Mouse (Mus musculus): ENCODE measurements around the gene Dnhd1.

The Dnhd1 gene

DNA sequence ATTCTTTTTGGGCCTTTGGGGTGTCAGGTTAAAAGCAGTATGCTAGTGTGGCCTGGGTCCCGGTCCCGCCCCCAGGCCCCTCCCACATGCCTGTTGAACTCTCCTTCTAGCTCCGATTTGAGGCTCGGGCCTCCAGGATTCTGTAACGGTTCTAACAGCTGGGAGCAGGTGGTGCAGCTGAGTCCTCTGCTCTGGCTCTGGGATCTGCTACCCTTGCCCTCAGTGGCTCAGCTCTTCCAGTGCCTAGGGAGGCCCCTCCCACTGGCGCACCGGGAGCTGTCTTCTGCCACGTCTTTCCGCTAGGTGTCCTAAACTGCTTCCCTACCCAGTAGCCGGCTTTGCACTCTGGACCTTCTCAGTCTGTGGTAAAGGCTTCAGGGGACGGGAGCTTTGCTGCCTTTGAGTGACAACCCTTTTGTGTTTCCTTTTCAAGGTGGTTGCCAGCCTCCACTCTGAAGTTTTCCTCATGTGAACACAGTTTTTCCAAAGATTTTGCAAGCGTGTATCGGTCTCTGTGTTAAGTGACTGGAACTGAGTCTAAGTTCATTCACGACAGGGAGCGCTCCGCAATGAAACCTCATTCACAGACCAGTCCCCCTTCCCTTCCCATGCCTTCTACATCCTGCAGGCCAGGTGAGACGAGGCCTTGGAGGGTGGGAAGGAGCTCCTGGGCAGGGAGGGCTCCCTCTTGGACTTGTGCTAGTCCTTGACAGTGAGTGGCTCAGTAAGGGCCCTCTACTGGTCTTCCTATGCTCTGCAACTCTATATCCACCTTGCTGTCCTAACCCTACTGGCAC is at the start of gene Dnhd1:
Gene Dnhd1, plus strand, starts transcription at position 189 of the 797 bp plus-strand sequence.
- in situ Hi-C loops (cut with MboI): no loop called here

DNA sequence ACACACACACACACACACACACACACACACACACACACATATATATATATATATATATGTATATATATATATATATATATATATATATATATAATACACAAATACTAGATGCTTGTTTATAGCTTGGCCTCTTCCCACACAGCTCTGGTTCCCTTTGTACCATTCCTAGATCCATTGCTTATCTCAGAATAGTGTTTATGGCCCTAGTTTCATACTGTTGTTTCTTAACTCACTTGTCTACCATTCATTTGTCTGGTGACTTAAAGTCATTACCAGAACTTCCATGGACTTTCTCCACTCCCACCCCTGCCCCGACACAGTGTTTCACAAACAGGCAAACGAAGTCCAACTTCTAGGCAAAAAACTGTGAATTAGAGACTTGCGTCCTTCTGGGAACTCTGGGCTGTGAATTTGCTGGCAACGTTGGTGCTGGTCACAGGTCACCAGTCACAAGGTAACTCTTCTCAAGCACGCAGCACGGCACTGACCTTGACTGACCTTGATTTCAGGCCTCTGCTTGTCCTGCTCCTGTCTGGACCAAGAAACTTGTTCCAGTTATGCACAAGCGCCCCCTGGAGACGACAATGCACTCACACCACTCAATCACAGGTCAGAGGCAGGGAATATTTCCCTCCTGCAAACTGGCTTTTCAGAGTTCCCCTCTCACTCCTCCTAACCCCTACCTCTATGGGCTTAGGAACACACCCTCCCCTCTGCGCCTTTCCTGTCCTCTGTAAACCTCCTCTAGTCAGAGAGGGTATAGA is 47.6 kb upstream of the Dnhd1 start:
- in situ Hi-C loops (cut with MboI): no loop called here

DNA sequence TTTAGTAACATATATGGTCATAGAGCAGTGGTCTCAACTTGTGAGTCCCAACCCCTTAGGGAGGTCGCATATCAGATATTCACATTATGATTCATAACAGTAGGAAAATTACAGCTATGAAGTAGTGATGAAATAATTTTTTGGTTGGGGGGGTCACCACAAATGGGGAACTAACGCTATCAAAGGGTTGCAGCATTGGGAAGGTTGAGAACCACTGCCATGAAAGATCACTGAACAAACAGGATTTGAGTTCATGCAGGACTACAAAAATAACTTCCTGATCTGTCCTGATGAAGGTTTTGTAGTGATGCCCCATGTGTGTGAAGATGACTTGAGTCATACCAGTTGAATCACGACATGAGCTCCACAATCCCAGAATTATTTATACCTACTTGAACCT is 42.2 kb upstream of the Dnhd1 start:
- in situ Hi-C loops (cut with MboI): no loop called here

DNA sequence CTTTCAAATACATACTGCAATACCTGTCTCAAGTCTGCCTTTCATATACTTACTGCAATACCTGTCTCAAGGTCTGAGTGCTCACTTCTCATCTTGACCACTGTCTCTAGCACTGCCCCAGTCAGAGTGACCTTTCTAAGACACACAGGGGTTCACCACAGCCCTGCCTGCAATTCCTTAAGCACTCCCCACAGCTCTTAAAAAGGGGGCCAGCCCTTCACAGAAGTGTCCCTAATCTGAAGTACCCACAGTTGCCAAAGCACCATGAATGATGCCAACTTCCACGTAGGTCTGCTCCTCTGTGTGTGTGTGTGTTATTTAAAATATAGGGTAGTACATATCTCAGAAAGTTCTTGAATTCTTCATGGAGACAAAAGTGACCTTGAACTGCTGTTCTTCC is 38.9 kb upstream of the Dnhd1 start:
- in situ Hi-C loops (cut with MboI): no loop called here

DNA sequence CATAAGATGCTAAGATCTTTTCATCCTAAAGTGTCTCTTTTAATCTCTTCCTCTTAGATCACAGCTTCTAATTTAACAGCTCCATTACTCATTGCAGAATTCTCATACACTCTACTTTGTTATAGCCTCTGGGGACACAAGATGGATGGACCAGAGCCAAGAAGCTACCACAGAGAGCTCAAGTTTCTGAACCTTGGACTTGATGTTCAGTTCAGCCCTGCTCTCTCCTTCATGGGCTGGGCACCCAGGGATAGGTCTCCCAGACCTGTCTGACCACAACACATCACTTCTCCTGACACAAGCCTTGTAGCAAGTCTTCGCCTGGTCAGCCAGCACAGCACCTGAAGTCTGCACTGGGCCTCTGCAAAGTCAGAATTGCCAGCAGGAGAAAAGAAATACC is 36.2 kb upstream of the Dnhd1 start:
- in situ Hi-C loops (cut with MboI): no loop called here

DNA sequence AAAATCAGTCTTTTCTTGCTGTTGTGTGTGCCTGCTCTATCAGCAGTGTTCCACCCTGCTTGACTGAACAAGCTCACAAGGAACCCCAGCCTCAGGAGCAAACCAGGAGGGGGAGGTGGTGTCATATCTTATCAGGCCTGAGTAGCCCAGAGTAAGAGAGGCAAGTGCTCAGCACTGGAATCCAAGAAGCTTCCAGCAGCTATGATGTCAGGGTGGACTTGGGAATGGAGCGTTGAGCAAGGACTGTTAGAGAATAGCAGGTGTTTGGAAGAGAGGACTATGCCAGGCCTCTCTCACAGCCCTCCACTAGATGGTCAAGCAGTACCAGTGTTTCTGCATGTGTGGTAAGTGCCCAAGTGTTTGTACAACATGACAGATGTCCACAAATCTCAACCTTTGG is 34.9 kb upstream of the Dnhd1 start:
- in situ Hi-C loops (cut with MboI): no loop called here

DNA sequence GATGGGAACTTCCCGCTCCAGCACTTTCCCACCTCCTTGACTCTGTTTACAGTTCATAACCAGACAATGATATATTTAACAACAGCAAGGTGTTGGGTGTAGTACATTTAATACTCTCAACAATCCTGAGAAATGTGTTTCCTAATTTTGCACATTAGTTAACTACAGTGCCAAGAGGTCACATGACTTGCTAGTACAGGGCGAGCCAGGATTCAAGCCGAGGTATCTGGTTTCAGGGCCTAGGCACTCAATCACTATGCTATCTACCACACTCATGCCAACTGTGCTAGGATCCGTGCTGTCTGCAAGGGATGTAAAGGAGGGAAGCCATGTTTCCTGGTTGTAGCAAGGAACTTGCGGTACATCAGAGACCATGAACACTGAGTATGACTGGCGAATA is 34.1 kb upstream of the Dnhd1 start:
- in situ Hi-C loops (cut with MboI): no loop called here

DNA sequence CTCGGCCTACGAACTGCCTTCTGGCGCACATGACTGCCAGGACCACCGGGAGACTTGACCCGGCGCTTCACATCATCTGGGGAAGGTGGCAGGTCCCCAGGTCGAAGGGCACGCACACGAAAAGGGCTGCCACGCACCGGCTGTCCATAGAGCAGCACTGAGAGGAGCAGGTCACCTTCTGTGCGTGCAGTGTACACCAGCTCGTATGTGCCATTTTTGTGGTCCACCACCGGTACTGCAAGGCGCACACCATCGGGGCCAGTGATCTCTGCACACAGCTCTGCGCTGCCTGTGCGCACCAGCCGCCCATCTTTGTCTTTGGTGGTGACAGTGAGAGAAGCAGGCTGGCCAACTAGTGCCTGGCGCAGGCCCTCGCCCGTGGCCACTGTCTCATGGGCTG is 32.8 kb upstream of the Dnhd1 start:
- in situ Hi-C loops (cut with MboI): no loop called here

DNA sequence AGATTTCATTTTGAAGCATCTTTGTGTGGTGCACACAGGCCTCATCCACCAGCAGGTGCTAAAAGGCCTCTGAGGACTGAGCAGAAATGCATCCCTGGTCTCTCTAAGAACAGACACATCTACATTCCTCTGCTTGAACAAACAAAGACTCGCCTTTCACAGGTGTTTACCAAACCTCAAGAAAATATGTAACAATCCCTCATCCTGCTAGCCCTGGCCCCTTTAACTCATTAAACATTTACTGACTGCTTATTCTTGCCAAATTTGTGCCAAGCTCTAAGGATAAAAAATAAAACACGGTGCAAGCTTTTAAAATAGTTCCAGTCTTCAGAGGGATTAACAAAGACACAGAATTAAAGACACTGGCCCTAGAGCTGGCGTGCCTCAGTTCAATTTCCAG is 30.9 kb upstream of the Dnhd1 start:
- in situ Hi-C loops (cut with MboI): no loop called here

DNA sequence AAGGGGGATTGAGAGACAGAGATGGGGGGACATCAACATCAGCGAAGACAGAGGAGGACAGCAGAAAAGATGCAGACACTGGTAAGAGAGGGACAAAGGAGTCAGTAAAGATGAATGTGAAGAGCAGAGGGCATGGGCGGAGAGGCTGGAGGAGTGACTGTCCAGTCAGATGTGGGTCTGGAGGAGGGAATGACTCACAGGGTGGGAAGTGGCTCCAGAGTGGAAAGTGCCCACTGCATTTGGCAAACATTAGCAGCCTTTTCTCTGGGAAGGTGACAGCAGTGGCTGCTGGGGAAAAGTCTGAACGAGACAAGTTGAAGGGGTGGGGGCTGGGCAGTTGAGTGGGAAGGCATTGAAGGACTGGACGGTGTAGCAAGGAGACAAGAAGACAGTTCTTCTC is 29.6 kb upstream of the Dnhd1 start:
- in situ Hi-C loops (cut with MboI): no loop called here

DNA sequence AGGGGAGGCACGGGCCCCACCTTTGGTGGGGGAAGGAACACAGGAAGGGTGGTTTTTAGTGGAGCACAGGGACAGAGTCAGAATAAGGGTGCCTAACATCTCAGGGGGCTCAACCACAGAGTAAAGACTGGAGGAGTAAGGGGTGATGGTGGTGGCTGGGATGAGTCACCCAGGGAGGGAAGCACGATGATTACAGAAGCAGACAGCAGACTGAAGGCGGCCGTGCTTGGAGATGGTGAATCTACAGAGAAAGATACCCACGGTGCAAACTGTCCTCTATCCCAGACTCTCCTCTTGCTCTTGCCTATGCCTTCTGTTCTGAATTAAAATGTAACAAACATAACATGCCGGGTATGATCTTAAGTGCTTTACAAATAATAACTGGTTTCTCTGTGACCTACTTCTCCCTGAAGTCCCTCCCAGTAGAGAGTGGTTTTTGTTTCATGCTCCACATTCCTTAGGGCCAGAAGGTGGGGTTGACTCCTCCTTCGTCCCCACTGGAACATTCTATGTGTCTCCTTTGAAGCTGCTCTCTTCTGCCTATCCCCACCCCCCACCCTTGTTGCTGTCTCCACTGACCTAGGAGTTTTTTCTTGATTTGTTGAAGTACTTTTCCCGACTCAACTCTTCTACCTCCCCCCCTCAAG is 28.9 kb upstream of the Dnhd1 start:
- in situ Hi-C loops (cut with MboI): no loop called here

DNA sequence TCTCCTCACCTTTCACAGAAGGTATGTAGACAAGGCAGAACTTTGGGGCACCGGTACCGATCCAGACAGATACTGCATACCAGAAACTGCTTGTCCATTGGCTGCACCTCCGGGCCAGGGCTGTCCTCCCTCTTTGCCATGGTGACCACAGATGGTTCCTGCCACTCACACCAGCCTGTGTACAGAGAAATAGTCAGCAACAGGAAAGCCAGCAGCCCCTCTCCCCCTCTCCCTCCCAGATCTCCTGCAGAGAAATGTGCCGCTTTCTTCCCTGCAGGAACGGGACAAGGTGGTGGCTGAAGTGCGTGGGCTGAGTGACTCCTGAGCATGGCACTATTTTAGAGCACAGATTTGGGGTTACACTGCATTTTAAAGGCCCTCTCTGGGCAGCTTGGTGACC is 25.2 kb upstream of the Dnhd1 start:
- in situ Hi-C loops (cut with MboI): no loop called here

DNA sequence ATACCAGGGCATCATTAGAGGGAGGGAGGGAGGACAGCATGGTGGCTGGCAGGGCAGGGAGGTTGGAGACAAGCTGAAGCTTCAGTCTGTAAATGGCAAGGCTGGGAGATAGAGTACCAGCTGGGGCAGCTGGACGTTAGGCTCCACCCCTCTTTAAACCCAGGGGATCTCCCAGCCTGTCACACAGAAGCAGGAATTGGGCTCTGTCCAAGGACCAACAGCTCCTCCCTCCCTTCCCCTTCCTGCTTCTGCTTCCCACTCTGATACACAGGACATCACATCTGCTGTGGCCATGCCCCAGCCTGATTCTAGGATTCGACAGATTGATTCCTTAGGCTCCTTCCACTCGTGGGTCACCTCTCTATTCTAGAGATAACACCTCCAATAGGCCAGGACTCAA is 22.0 kb upstream of the Dnhd1 start:
- in situ Hi-C loops (cut with MboI): no loop called here

DNA sequence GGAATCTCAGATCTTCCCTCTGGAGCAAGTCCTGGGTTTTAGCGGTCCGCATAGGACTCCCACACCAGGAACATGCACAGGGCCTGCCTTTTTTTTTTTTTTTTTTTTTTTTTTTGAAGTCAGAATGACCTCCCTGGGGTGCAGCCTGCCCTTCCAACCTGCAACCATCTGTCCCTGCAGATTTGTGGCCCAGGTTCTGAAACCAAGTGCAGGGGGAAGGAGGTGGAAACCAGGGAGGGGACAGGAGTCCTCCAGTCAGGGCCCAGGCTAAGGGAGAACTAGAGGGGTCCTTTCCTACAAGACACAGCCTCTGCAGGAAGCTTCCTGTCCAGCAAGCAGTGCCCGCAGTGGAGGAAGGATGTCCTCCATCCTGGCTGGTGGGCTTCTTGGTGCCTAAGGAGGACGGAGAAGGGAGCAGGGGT is 18.1 kb upstream of the Dnhd1 start:
- in situ Hi-C loops (cut with MboI): no loop called here

DNA sequence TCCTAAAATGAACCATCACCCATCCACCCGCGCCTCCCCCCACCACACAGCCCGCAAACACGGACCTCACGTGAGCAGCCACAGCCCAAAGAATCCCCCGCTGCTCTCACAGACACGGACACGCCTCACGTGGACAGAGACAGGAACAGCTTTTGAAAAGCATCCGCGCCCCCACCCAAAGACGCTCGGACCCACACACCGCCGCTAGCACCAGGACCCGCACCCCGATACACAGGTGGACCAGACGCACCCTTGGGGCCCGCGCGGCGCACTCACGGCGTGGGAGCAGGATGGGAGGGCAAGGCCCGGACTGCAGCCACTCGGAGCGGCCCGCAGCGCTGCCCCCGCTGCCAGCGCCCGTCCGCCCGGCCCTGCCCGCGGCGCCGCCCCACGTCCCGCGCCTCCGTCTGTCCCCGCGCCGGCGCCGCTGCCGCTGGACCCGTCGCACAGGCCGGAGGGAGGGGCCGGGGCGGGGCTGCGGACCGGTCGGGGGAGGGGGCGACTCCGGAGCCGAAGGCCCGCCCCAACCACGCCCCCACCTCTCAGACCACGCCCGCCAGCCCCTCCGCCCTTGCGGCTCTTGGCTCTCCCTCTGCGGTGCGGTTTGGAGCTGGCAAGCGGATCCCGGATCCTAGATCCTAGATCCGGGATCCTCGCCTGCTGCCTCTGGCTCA is 17.4 kb upstream of the Dnhd1 start, which contains the start of gene Trim3:
Gene Trim3, minus strand, starts transcription at position 445 of the 674 bp plus-strand sequence.
- in situ Hi-C loops (cut with MboI): no loop called here

DNA sequence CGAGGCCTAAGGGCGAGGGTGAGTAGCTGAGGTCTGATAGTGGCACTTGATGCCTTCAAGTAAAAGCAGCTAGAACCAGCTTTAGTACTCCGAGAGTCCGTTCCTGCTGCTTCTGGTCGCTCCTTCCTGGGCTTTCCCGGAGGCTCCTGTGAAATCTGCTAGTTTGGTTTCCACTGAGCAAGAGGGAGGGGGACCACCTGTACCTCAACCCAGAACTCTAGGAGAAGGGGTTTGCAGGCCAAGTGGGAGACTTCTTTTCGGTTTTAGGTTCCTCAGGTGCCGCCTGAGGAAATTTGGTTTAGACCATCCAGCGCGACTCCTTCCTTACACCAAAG is 16.9 kb upstream of the Dnhd1 start:
- in situ Hi-C loops (cut with MboI): no loop called here

DNA sequence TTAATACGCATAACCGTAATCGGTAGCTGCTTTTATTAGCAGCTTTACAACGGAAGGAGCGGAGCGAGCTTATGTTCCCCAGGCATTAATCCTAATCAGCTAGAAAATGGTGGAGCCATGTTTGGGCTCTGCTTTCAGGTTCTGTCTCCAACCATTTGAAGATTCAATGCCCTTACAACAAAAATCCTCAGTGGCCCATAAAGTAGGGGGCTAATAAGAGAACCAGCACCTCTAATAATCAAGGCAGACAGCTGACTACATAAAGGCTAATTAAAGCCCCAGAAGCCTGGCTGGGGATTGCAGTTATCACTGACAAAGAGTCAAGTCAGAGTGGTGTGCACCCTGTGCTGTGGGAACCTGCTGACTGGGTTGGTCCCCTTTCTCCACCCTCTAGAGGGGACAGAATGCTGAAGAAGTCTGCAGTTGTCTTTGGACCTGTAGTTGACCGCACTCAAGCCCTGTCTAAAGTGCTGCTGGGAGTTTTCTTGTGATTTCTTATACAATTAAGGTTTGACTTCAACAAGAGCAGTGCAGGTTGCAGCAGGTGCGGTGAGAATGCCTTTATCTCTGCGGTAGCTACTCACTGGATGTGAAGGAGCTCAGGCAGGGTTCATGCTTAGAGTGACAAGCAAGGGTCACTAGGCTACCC is 16.2 kb upstream of the Dnhd1 start:
- in situ Hi-C loops (cut with MboI): no loop called here

DNA sequence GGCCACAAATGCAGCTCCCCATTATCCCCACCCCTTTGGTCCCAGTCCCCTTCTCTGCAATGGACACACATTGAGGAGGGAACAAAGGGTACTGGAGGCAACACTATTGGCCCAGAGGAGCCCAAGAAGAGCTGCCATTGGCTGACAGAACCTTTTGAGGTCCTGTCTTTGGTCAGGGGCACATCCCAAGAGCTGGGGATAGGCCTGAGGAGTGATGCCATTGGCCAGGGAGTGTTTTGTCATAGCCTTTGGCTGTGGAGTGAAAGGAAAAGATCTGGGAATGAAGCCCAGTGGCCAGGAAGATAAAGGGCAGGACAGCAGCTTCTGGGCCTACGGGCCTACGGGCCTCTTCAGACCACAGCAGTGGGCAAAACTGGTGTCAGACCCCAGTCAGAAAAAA is 14.9 kb upstream of the Dnhd1 start:
- in situ Hi-C loops (cut with MboI): no loop called here

DNA sequence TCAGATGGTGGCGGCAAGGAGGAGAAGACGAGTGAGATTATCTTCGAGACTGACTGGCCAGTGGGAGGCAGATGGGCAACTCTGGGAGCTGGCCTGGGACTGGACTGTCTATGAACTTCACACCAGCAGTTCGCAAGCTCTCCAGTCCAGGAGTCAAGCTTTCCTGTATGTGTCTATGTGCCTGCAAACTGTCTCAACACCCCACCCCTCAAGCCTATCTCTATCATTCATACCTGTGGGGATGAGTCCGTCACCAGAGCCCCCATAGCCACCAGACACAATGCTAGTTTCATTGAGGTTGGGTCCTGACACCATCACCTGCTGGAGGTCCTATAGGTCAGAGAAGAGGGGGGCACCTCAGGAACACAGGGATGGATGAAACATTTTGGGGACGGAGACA is 11.9 kb upstream of the Dnhd1 start:
- in situ Hi-C loops (cut with MboI): no loop called here

DNA sequence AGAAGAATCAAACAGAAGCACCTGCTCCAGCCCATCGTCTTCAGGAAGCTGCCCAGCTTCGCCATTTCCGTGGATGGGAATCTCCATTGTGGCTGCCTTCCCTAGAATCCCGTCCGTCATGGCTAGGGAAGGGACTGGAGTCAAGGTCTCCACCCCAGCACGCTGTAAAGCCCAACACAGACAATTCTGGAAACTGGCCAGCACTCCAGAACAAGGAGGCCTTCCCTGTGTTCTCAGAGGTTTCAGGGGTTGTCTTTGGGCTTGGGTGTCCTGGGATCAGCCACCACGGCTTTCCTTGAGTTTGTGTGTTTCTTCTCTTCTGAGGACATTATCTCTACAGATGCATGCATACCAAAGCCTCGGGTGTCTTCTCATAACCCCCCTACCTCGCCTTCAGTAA is 11.3 kb upstream of the Dnhd1 start:
- in situ Hi-C loops (cut with MboI): no loop called here

DNA sequence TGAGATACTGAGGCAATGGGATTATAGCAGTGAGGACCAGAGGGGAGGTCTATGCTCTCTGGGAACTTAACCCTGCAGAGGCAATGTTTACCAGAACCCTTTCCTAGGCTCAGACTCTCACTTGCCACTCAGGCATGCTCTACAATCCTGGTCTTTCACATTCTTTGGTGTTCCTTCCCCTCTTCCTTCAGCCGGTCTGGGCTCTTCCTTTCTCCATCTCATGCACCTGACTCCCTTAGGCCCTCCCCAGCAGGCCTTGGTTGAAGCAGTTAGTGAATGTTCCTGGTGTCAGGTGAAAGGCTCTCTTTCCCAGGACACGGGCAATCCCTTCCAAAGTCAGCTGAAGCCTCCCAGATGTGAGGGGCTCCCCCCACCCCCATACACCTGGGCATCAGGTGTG is 10.9 kb upstream of the Dnhd1 start, which contains the start of gene Timm10b:
Gene Timm10b, plus strand, starts transcription at position 301 of the 400 bp plus-strand sequence.
- in situ Hi-C loops (cut with MboI): loop anchor here (5.0 kb wide), 1 partner anchor 93 kb away; no protein-coding TSS in a partner anchor

Measured in mature B cell (primary cell).